Mouse (Mus musculus) forebrain, embryonic 12.5 days (tissue): Measurements from ENCODE around the gene Elf1. TPM values are rescaled to one million over a fixed set of nuclear protein-coding genes. Genes with fewer than 3 reads are reported as not detected.

ENCODE experiments used
- ATAC-seq: fragments of 200-750 bp; cut with Nextera tagmentation; 2 replicates; pipeline ENCODE4 v1.8.0; 2017; ENCODE audit warnings: moderate TSS enrichment; ENCODE audit not compliant: low FRiP score
- H3K27ac ChIP-seq: fragments of 300-500 bp; sonication (generic); 2 replicates; pipeline ENCODE4 v1.5.1; 2016; ENCODE audit warnings: mild to moderate bottlenecking
- H3K27me3 ChIP-seq: fragments of 300-500 bp; sonication (generic); 2 replicates; pipeline ENCODE4 v1.6.1; 2016; ENCODE audit warnings: mild to moderate bottlenecking
- H3K36me3 ChIP-seq: fragments of 300-500 bp; sonication (generic); replicated peaks from 2 replicates; pipeline ENCODE4 v1.6.1; 2016; ENCODE audit warnings: mild to moderate bottlenecking
- H3K4me1 ChIP-seq: fragments of 300-500 bp; sonication (generic); 2 replicates; pipeline ENCODE4 v1.6.1; 2016
- H3K4me2 ChIP-seq: fragments of 300-500 bp; sonication (generic); 2 replicates; pipeline ENCODE4 v1.6.1; 2016; ENCODE audit warnings: mild to moderate bottlenecking, moderate library complexity
- H3K4me3 ChIP-seq: fragments of 300-500 bp; sonication (generic); replicated peaks from 2 replicates; pipeline ENCODE4 v1.5.1; 2016; ENCODE audit warnings: mild to moderate bottlenecking
- H3K9ac ChIP-seq: fragments of 300-500 bp; sonication (generic); 2 replicates; pipeline ENCODE4 v1.6.1; 2016; ENCODE audit warnings: mild to moderate bottlenecking
- H3K9me3 ChIP-seq: fragments of 300-500 bp; sonication (generic); 2 replicates; pipeline ENCODE4 v1.6.1; 2016
- WGBS: fragments of 180-500 bp; shearing (Covaris S2); methylation state at CpG from one replicate; pipeline ENCODE4 v1.1.7; 2016; 5-methylcytosine and 5-hydroxymethylcytosine counted together
- polyA plus RNA-seq: library from polyadenylated mRNA; unstranded; fragments of >200 nt; fragmentation: Nextera tagmentation; extraction: Ambion mirVana; gene quantifications from 2 replicates; pipeline ENCODE4 v1.2.1, GENCODE M21; 2016

The Elf1 gene
- polyA plus RNA-seq, 1 experiment from 2014 or later = 5.7 TPM

GRCm38 (mm10) chr14:79557796-79558195 lies 76.8 kb downstream of the Elf1 start:
- Histone ChIP-seq H3K4me2 (no peak overlapping the region), H3K4me3 (no peak overlapping the region), H3K27ac (no peak overlapping the region), H3K36me3 (no peaks in the 10 kb centered on the region), H3K9ac (no peak overlapping the region), H3K4me1 (no peaks in the 10 kb centered on the region), H3K9me3 (no peaks in the 10 kb centered on the region), H3K27me3 (no peaks in the 10 kb centered on the region)
- 94% methylated on average over 1 of the region's 1 CpGs for WGBS
- ATAC-seq = no peak

- Histone ChIP-seq H3K27me3 (no peaks in the 10 kb centered on the region), H3K27ac (no peak overlapping the region), H3K9me3 (no peaks in the 10 kb centered on the region), H3K36me3 (no peaks in the 10 kb centered on the region), H3K9ac (no peak overlapping the region), H3K4me3 (no peak overlapping the region), H3K4me2 (no peak overlapping the region), H3K4me1 (no peaks in the 10 kb centered on the region)
- 25% methylated on average over 5 of the region's 5 CpGs for WGBS
- ATAC-seq = no peak
Measured at GRCm38 (mm10) chr14:79562745-79563144, 81.8 kb downstream of the Elf1 start.

GRCm38 (mm10) chr14:79564784-79565183 lies 83.8 kb downstream of the Elf1 start:
- no peak overlapping the region for H3K4me2 ChIP-seq
- no peaks in the 10 kb centered on the region for H3K27me3 ChIP-seq
- no peak for ATAC-seq
- H3K4me1 ChIP-seq = no peaks in the 10 kb centered on the region
- H3K4me3 ChIP-seq = no peak overlapping the region
- H3K27ac ChIP-seq = no peak overlapping the region
- 63% methylated on average over 6 of the region's 6 CpGs for WGBS
- H3K36me3 ChIP-seq = no peaks in the 10 kb centered on the region
- no peaks in the 10 kb centered on the region for H3K9me3 ChIP-seq
- H3K9ac ChIP-seq = no peak overlapping the region

- H3K9ac ChIP-seq = no peak overlapping the region
- no peak overlapping the region for H3K4me2 ChIP-seq
- no peak overlapping the region for H3K27ac ChIP-seq
- H3K36me3 ChIP-seq = peaks cover 4% of the 10 kb centered on the region; the same call in 1 of the 2 replicates
- H3K9me3 ChIP-seq = no peaks in the 10 kb centered on the region
- WGBS = 92% methylated on average over 13 of the region's 13 CpGs
- no peaks in the 10 kb centered on the region for H3K4me1 ChIP-seq
- ATAC-seq = no peak
- no peak overlapping the region for H3K4me3 ChIP-seq
- no peaks in the 10 kb centered on the region for H3K27me3 ChIP-seq
Measured at GRCm38 (mm10) chr14:79573482-79574191, 92.6 kb downstream of the Elf1 start.

GRCm38 (mm10) chr14:79574361-79574760 lies 93.4 kb downstream of the Elf1 start:
- H3K9ac ChIP-seq = no peak overlapping the region
- H3K36me3 ChIP-seq = peaks cover 4% of the 10 kb centered on the region; the same call in 1 of the 2 replicates
- H3K4me2 ChIP-seq = no peak overlapping the region
- ATAC-seq = no peak
- H3K9me3 ChIP-seq = no peaks in the 10 kb centered on the region
- no peaks in the 10 kb centered on the region for H3K4me1 ChIP-seq
- no peak overlapping the region for H3K4me3 ChIP-seq
- 88% methylated on average over 1 of the region's 1 CpGs for WGBS
- H3K27me3 ChIP-seq = no peaks in the 10 kb centered on the region
- H3K27ac ChIP-seq = no peak overlapping the region

- H3K4me1 ChIP-seq = peaks cover 12% of the 10 kb centered on the region
- H3K9me3 ChIP-seq = no peaks in the 10 kb centered on the region
- H3K36me3 ChIP-seq = no peaks in the 10 kb centered on the region; the same call in 1 of the 2 replicates
- no peak overlapping the region for H3K4me3 ChIP-seq
- no peak overlapping the region for H3K9ac ChIP-seq
- 85% methylated on average over 5 of the region's 5 CpGs for WGBS
- no peak overlapping the region for H3K4me2 ChIP-seq
- no peak overlapping the region for H3K27ac ChIP-seq
- no peak for ATAC-seq
- 0 out of 2 replicates have a peak, but pooled peaks cover 3% of the 10 kb centered on the region for H3K27me3 ChIP-seq
Measured at GRCm38 (mm10) chr14:79583526-79584245, 102.7 kb downstream of the Elf1 start.

GRCm38 (mm10) chr14:79586499-79587138 lies 105.6 kb downstream of the Elf1 start:
- Histone ChIP-seq H3K36me3 (no peaks in the 10 kb centered on the region; the same call in 1 of the 2 replicates), H3K4me1 (peaks cover 26% of the 10 kb centered on the region), H3K27ac (peak overlapping the region; percentile 88), H3K4me2 (peak overlapping the region; percentile 62), H3K4me3 (peak overlapping the region; percentile 67), H3K9ac (peak overlapping the region; percentile 61), H3K27me3 (0 out of 2 replicates have a peak, but pooled peaks cover 3% of the 10 kb centered on the region), H3K9me3 (no peaks in the 10 kb centered on the region)
- WGBS = 39% methylated on average over 16 of the region's 16 CpGs
- ATAC-seq = no peak

GRCm38 (mm10) chr14:79587139-79587851 lies 106.3 kb downstream of the Elf1 start, which contains the start of gene Sugt1:
Sugt1 (plus strand) TSS chr14:79587691.
- peak; percentile 99 for ATAC-seq
- Histone ChIP-seq H3K4me2 (peak within 1 kb of the TSS; percentile 62), H3K27me3 (0 out of 2 replicates have a peak, but pooled peaks cover 3% of the 10 kb centered on the region), H3K4me3 (peak within 1 kb of the TSS; percentile 67), H3K9me3 (no peaks in the 10 kb centered on the region), H3K9ac (peak within 1 kb of the TSS; percentile 61), H3K27ac (peak within 1 kb of the TSS; percentile 88), H3K36me3 (peaks cover under 1% of the 10 kb centered on the region), H3K4me1 (peaks cover 26% of the 10 kb centered on the region)
- under 1% methylated on average over 52 of the region's 60 CpGs for WGBS

- Histone ChIP-seq H3K4me1 (peaks cover 26% of the 10 kb centered on the region), H3K27me3 (0 out of 2 replicates have a peak, but pooled peaks cover 3% of the 10 kb centered on the region), H3K9ac (peak overlapping the region; percentile 61), H3K27ac (peak overlapping the region; percentile 88), H3K36me3 (peaks cover 4% of the 10 kb centered on the region; the same call in 1 of the 2 replicates), H3K4me3 (peak overlapping the region; percentile 67), H3K4me2 (peak overlapping the region; percentile 62), H3K9me3 (no peaks in the 10 kb centered on the region)
- ATAC-seq = peak; percentile 51
- WGBS = 1% methylated on average over 9 of the region's 9 CpGs
Measured at GRCm38 (mm10) chr14:79587852-79588229, 106.8 kb downstream of the Elf1 start.

- H3K4me2 ChIP-seq = peak overlapping the region; percentile 62
- no peak for ATAC-seq
- H3K27ac ChIP-seq = no peak overlapping the region
- peaks cover 26% of the 10 kb centered on the region for H3K4me1 ChIP-seq
- 92% methylated on average over 9 of the region's 9 CpGs for WGBS
- peak overlapping the region; percentile 67 for H3K4me3 ChIP-seq
- peaks cover 4% of the 10 kb centered on the region; the same call in 1 of the 2 replicates for H3K36me3 ChIP-seq
- H3K27me3 ChIP-seq = 0 out of 2 replicates have a peak, but pooled peaks cover 3% of the 10 kb centered on the region
- no peaks in the 10 kb centered on the region for H3K9me3 ChIP-seq
- peak overlapping the region; percentile 61 for H3K9ac ChIP-seq
Measured at GRCm38 (mm10) chr14:79588534-79588951, 107.5 kb downstream of the Elf1 start.

GRCm38 (mm10) chr14:79589401-79589800 lies 108.4 kb downstream of the Elf1 start:
- H3K27ac ChIP-seq = no peak overlapping the region
- H3K36me3 ChIP-seq = peaks cover 5% of the 10 kb centered on the region
- H3K27me3 ChIP-seq = no peaks in the 10 kb centered on the region
- H3K9ac ChIP-seq = no peak overlapping the region
- no peak overlapping the region for H3K4me3 ChIP-seq
- WGBS = 94% methylated on average over 6 of the region's 6 CpGs
- no peak for ATAC-seq
- peaks cover 26% of the 10 kb centered on the region for H3K4me1 ChIP-seq
- H3K4me2 ChIP-seq = peak overlapping the region; percentile 9; the same call in 1 of the 2 replicates
- no peaks in the 10 kb centered on the region for H3K9me3 ChIP-seq
